Mouse (Mus musculus) MEL (cell line): ENCODE data around the gene Crybg3. TPM values are rescaled to one million over a fixed set of nuclear protein-coding genes. Genes with fewer than 3 reads are reported as not detected.

Experiments used
- DNase-seq: peaks from one replicate; pipeline ENCODE4 v3.0.0; 2011; ENCODE audit warnings: low read depth, low spot score
- H3K27ac ChIP-seq: 2 replicates; pipeline ENCODE4 v1.5.1; 2012; ENCODE audit warnings: low read depth, mild to moderate bottlenecking, control low read depth, low read length, moderate library complexity; ENCODE audit not compliant: control insufficient read depth
- H3K27me3 ChIP-seq, 2 experiments: fragments of 150-350 bp in 1 of 2; sonication (generic) in 1 of 2; 2 replicates each; pipeline ENCODE4 v1.6.1; 2012; ENCODE audit warnings: low read length in 2 of 2, mild to moderate bottlenecking in 2 of 2, improper control_type of control experiment in 1 of 2, moderate library complexity in 1 of 2; ENCODE audit not compliant: insufficient read depth in 2 of 2, control insufficient read depth in 1 of 2
- H3K36me3 ChIP-seq, 2 experiments: 2 replicates each; pipeline ENCODE4 v1.6.1; 2012 to 2014; ENCODE audit warnings: low read length in 2 of 2, improper control_type of control experiment in 1 of 2, inconsistent platforms in 1 of 2, mild to moderate bottlenecking in 1 of 2; ENCODE audit not compliant: insufficient read depth in 2 of 2, control insufficient read depth in 1 of 2
- H3K4me1 ChIP-seq, 2 experiments: fragments of 150-350 bp in 1 of 2; sonication (generic) in 1 of 2; 2 replicates each; pipeline ENCODE4 v1.6.1; 2012; ENCODE audit warnings: low read length in 2 of 2, improper control_type of control experiment in 1 of 2, mild to moderate bottlenecking in 1 of 2; ENCODE audit not compliant: insufficient read depth in 2 of 2, control insufficient read depth in 1 of 2
- H3K4me3 ChIP-seq, 2 experiments: fragments of 150-350 bp in 1 of 2; sonication (generic) in 1 of 2; 2 replicates each; pipeline ENCODE4 v1.5.1; 2012; ENCODE audit warnings: low read depth in 2 of 2, low read length in 2 of 2, mild to moderate bottlenecking in 2 of 2, moderate library complexity in 2 of 2, control low read depth in 1 of 2, improper control_type of control experiment in 1 of 2; ENCODE audit not compliant: control insufficient read depth in 1 of 2, insufficient read depth in 1 of 2
- H3K79me2 ChIP-seq: 2 replicates; pipeline ENCODE4 v1.6.1; 2012; ENCODE audit warnings: mild to moderate bottlenecking, low read length, moderate library complexity; ENCODE audit not compliant: control insufficient read depth, poor library complexity, insufficient read depth
- H3K9ac ChIP-seq: 2 replicates; pipeline ENCODE4 v1.6.1; 2012; ENCODE audit warnings: low read depth, mild to moderate bottlenecking, control low read depth, low read length, moderate library complexity; ENCODE audit not compliant: control insufficient read depth, poor library complexity, severe bottlenecking
- H3K9me3 ChIP-seq: fragments of 150-350 bp; sonication (generic); replicated peaks from 2 replicates; pipeline ENCODE4 v1.6.1; 2012; ENCODE audit warnings: mild to moderate bottlenecking, low read length, improper control_type of control experiment, moderate library complexity; ENCODE audit not compliant: insufficient read depth
- BHLHE40 ChIP-seq: IDR thresholded peaks from 2 replicates; pipeline ENCODE4 v1.6.1; 2012; ENCODE audit warnings: low read depth, mild to moderate bottlenecking, inconsistent platforms, low read length, improper control_type of control experiment, borderline replicate concordance
- CHD1 ChIP-seq: IDR thresholded peaks from 2 replicates; pipeline ENCODE4 v1.6.1; 2012; ENCODE audit warnings: low read depth, mild to moderate bottlenecking, inconsistent platforms, low read length, improper control_type of control experiment
- CTCF ChIP-seq, 3 experiments: IDR thresholded peaks in 2 of 3; conservative IDR thresholded peaks in 1 of 3; 2 replicates each; pipeline ENCODE4 v1.5.1; 2011 to 2012; ENCODE audit warnings: low read length in 3 of 3, low read depth in 2 of 3, mild to moderate bottlenecking in 2 of 3, improper control_type of control experiment in 1 of 3, inconsistent platforms in 1 of 3, mixed read lengths in 1 of 3, moderate library complexity in 1 of 3; ENCODE audit not compliant: control insufficient read depth in 1 of 3, insufficient read depth in 1 of 3, poor library complexity in 1 of 3, severe bottlenecking in 1 of 3
- E2F4 ChIP-seq: IDR thresholded peaks from 2 replicates; pipeline ENCODE4 v1.6.1; 2011; ENCODE audit warnings: low read depth, low read length, improper control_type of control experiment, borderline replicate concordance
- ELF1 ChIP-seq: IDR thresholded peaks from 2 replicates; pipeline ENCODE4 v1.6.1; 2014; ENCODE audit warnings: low read depth, mild to moderate bottlenecking, inconsistent platforms, low read length, improper control_type of control experiment, moderate library complexity
- ETS1 ChIP-seq: IDR thresholded peaks from 2 replicates; pipeline ENCODE4 v1.6.1; 2012; ENCODE audit warnings: low read depth, mild to moderate bottlenecking, inconsistent platforms, low read length, improper control_type of control experiment, moderate library complexity
- GATA1 ChIP-seq: IDR thresholded peaks from 2 replicates; pipeline ENCODE4 v1.6.1; 2011; ENCODE audit warnings: low read depth, low read length, improper control_type of control experiment
- HCFC1 ChIP-seq: IDR thresholded peaks from 2 replicates; pipeline ENCODE4 v1.6.1; 2012; ENCODE audit warnings: low read depth, mild to moderate bottlenecking, inconsistent platforms, low read length, improper control_type of control experiment, moderate library complexity
- MAZ ChIP-seq: IDR thresholded peaks from 2 replicates; pipeline ENCODE4 v1.6.1; 2012; ENCODE audit warnings: low read depth, mild to moderate bottlenecking, inconsistent platforms, low read length, improper control_type of control experiment
- MYB ChIP-seq: IDR thresholded peaks from 2 replicates; pipeline ENCODE4 v1.6.1; 2011; ENCODE audit warnings: mild to moderate bottlenecking, low read depth, low read length, improper control_type of control experiment
- MYC ChIP-seq: IDR thresholded peaks from 2 replicates; pipeline ENCODE4 v1.6.1; 2011; ENCODE audit warnings: low read depth, mild to moderate bottlenecking, low read length, improper control_type of control experiment, moderate library complexity
- RAD21 ChIP-seq: IDR thresholded peaks from 2 replicates; pipeline ENCODE4 v1.6.1; 2011; ENCODE audit warnings: mild to moderate bottlenecking, low read depth, low read length, improper control_type of control experiment
- SMC3 ChIP-seq: IDR thresholded peaks from 2 replicates; pipeline ENCODE4 v1.6.1; 2011; ENCODE audit warnings: low read depth, low read length, improper control_type of control experiment
- TAL1 ChIP-seq: IDR thresholded peaks from 2 replicates; pipeline ENCODE4 v1.6.1; 2012; ENCODE audit warnings: mild to moderate bottlenecking, inconsistent platforms, low read length, moderate library complexity, mixed read lengths
- TCF12 ChIP-seq: IDR thresholded peaks from 2 replicates; pipeline ENCODE4 v1.6.1; 2014; ENCODE audit warnings: low read depth, mild to moderate bottlenecking, inconsistent platforms, low read length, improper control_type of control experiment, moderate library complexity
- UBTF ChIP-seq: IDR thresholded peaks from 2 replicates; pipeline ENCODE4 v1.6.1; 2012; ENCODE audit warnings: low read depth, mild to moderate bottlenecking, inconsistent platforms, low read length, improper control_type of control experiment, moderate library complexity, borderline replicate concordance; ENCODE audit not compliant: insufficient read depth
- ZC3H11A ChIP-seq: IDR thresholded peaks from 2 replicates; pipeline ENCODE4 v1.6.1; 2012; ENCODE audit warnings: low read depth, mild to moderate bottlenecking, inconsistent platforms, low read length, improper control_type of control experiment
- polyA plus RNA-seq, 2 experiments: library from polyadenylated mRNA; stranded (reverse) in 1 of 2; unstranded in 1 of 2; fragments of >175 nt in 1 of 2; fragments of >200 nt in 1 of 2; gene quantifications; 2 replicates each; pipeline versions ENCODE4 v1.2.1 to v1.2.4; 2012; ENCODE audit warnings: low replicate concordance in 2 of 2, low read depth in 1 of 2; ENCODE audit not compliant: insufficient read length in 2 of 2, insufficient read depth in 1 of 2, missing spikeins in 1 of 2
- total RNA-seq: library from RNA; depleted of rRNA; stranded (reverse); fragments of 300-350 nt; gene quantifications from 2 replicates; pipeline ENCODE4 v1.2.3, GENCODE M21; 2012

Crybg3 gene
- total and polyA plus RNA-seq, 3 experiments = 0.63 to 0.73 TPM; not detected in 1

- TF ChIP-seq CHD1 = no peak
- no peak for TF ChIP-seq MAZ
- no peak for TF ChIP-seq TAL1
- no peak for TF ChIP-seq BHLHE40
- TF ChIP-seq, all 39 proteins: peak for 0
- no peak for DNase-seq
These were observed 20.8 kb upstream of the Crybg3 start for GRCm38 (mm10) chr16:59621554-59621953.

GRCm38 (mm10) chr16:59617167-59617566, 16.4 kb upstream of the Crybg3 start:
- H3K4me1 ChIP-seq = no peaks in the 10 kb centered on the region
- TF ChIP-seq HCFC1 (no peak), MAZ (no peak), SMC3 (peak; percentile 72), GATA1 (peak; percentile 38), ZC3H11A (peak; percentile 62), MYC (no peak), UBTF (no peak), TAL1 (no peak), TCF12 (no peak), E2F4 (no peak), ETS1 (no peak), ELF1 (no peak), RAD21 (peak; percentile 70), MYB (no peak), CTCF (IDR thresholded peaks at IDR 0.05 in 2 of 3, conservative IDR thresholded peaks at IDR 0.05 in 1 of 3; ENCODE audit: control insufficient read depth in 1 of 3, insufficient read depth in 1 of 3, low read depth in 2 of 3, low read length in 3 of 3, poor library complexity in 1 of 3, severe bottlenecking in 1 of 3) (peak; percentile 21 to 65 (median 29); a peak in 4 of 6 replicates)
- no peak overlapping the region for H3K9ac ChIP-seq
- peak; percentile 66 for DNase-seq
- no peaks in the 10 kb centered on the region for H3K27me3 ChIP-seq
- H3K9me3 ChIP-seq = no peaks in the 10 kb centered on the region
- H3K79me2 ChIP-seq = no peaks in the 10 kb centered on the region
- H3K4me3 ChIP-seq = no peak overlapping the region
- no peaks in the 10 kb centered on the region for H3K36me3 ChIP-seq
- no peak overlapping the region for H3K27ac ChIP-seq

More at GRCm38 (mm10) chr16:59621554-59621953, 20.8 kb upstream of the Crybg3 start:
- no peaks in the 10 kb centered on the region for H3K36me3 ChIP-seq
- H3K27me3 ChIP-seq = no peaks in the 10 kb centered on the region
- no peaks in the 10 kb centered on the region for H3K4me1 ChIP-seq
- no peaks in the 10 kb centered on the region for H3K79me2 ChIP-seq
- no peaks in the 10 kb centered on the region for H3K9me3 ChIP-seq
- H3K27ac ChIP-seq = no peak overlapping the region
- no peak overlapping the region for H3K9ac ChIP-seq
- no peak overlapping the region for H3K4me3 ChIP-seq
